Mouse (Mus musculus): ENCODE results near the gene Lpin2. TPM values are rescaled to one million over a fixed set of nuclear protein-coding genes. Genes with fewer than 3 reads are reported as not detected.
A peak's percentile ranks its signal among the peaks of the same experiment; 100 is the strongest.

Gene Lpin2
- polyA plus RNA-seq, 1 experiment from 2014 or later = 39.9 TPM

DNA sequence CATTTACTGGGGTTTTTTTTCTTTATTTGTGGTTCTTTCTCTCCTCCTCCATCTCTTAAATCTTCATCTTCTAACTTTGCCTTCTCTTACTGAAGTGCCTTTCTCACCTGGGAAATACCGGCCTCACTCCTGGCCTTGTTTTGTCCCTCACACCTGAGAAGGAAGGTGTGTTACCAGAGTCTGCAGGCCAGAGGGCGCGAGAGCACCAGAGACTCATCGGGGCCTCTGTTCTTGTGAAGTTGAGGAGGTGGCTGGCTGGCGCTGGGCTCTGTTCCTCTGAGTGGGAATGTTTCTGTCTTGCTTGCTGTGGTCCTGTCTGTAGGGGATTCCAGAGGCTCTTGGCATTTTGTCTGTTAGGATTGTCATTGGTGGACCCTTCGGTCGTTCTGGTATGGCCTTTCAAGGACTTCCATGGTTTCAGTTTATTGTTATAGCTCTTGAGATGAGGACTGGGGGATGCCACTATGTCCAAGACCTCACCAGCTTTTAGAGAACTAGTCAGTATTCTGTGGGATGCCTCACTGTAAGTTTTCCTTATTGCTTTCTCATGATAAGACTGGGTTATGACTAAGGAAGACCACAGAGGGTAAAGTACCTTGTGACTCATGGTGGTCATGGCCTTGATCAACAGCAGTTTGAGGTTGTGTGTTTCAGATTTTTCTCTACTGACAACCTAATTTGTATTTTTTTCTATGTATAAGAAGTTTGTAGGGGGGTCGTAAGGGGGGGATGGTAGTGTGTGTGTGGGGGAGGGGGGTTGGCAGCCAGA, 9.5 kb downstream of the Lpin2 start:
- H3K4me2 ChIP-seq = no peak overlapping the region
- H3K27ac ChIP-seq (ENCODE audit: low read depth) = no peak overlapping the region
- peaks cover 16% of the 10 kb centered on the region for H3K4me1 ChIP-seq (ENCODE audit: insufficient read depth)
- H3K27me3 ChIP-seq (ENCODE audit: insufficient read depth, low read length) = no peaks in the 10 kb centered on the region
- H3K4me3 ChIP-seq (ENCODE audit: low read depth, low read length) = no peak overlapping the region
- H3K9ac ChIP-seq = no peak overlapping the region
- no peaks in the 10 kb centered on the region for H3K36me3 ChIP-seq (ENCODE audit: insufficient read depth)
- WGBS = 75% methylated on average over 8 of the region's 8 CpGs
- ATAC-seq (ENCODE audit: insufficient read depth) (no peak), DNase-seq (no peak)
- 0 out of 2 replicates have a peak, but pooled peaks have one; percentile 8 for TF ChIP-seq CTCF (IDR thresholded peaks at IDR 0.05; ENCODE audit: low read depth)
- H3K9me3 ChIP-seq (ENCODE audit: low read depth, low read length) = peaks cover 2% of the 10 kb centered on the region; the same call in 1 of the 2 replicates

- Histone ChIP-seq H3K9ac (no peak overlapping the region), H3K4me1 (ENCODE audit: insufficient read depth) (peaks cover 13% of the 10 kb centered on the region), H3K27me3 (ENCODE audit: insufficient read depth, low read length) (no peaks in the 10 kb centered on the region), H3K36me3 (ENCODE audit: insufficient read depth) (no peaks in the 10 kb centered on the region), H3K9me3 (ENCODE audit: low read depth, low read length) (peaks cover 2% of the 10 kb centered on the region; the same call in 1 of the 2 replicates), H3K27ac (ENCODE audit: low read depth) (no peak overlapping the region), H3K4me2 (no peak overlapping the region), H3K4me3 (ENCODE audit: low read depth, low read length) (no peak overlapping the region)
- ATAC-seq (ENCODE audit: insufficient read depth) (no peak), DNase-seq (no peak)
- TF ChIP-seq CTCF (IDR thresholded peaks at IDR 0.05; ENCODE audit: low read depth) = no peak
- WGBS = 81% methylated on average over 1 of the region's 1 CpGs
Measured at GRCm38 (mm10) chr17:71193019-71193418, 10.7 kb downstream of the Lpin2 start.

GRCm38 (mm10) chr17:71193485-71193884, 11.1 kb downstream of the Lpin2 start:
- Histone ChIP-seq H3K9me3 (ENCODE audit: low read depth, low read length) (peaks cover 2% of the 10 kb centered on the region; the same call in 1 of the 2 replicates), H3K4me1 (ENCODE audit: insufficient read depth) (peaks cover 12% of the 10 kb centered on the region), H3K9ac (no peak overlapping the region), H3K4me3 (ENCODE audit: low read depth, low read length) (no peak overlapping the region), H3K27me3 (ENCODE audit: insufficient read depth, low read length) (no peaks in the 10 kb centered on the region), H3K27ac (ENCODE audit: low read depth) (no peak overlapping the region), H3K36me3 (ENCODE audit: insufficient read depth) (no peaks in the 10 kb centered on the region), H3K4me2 (no peak overlapping the region)
- no peak for TF ChIP-seq CTCF (IDR thresholded peaks at IDR 0.05; ENCODE audit: low read depth)
- ATAC-seq (ENCODE audit: insufficient read depth) = no peak
- DNase-seq = no peak
- WGBS = 56% methylated on average over 1 of the region's 1 CpGs

DNA sequence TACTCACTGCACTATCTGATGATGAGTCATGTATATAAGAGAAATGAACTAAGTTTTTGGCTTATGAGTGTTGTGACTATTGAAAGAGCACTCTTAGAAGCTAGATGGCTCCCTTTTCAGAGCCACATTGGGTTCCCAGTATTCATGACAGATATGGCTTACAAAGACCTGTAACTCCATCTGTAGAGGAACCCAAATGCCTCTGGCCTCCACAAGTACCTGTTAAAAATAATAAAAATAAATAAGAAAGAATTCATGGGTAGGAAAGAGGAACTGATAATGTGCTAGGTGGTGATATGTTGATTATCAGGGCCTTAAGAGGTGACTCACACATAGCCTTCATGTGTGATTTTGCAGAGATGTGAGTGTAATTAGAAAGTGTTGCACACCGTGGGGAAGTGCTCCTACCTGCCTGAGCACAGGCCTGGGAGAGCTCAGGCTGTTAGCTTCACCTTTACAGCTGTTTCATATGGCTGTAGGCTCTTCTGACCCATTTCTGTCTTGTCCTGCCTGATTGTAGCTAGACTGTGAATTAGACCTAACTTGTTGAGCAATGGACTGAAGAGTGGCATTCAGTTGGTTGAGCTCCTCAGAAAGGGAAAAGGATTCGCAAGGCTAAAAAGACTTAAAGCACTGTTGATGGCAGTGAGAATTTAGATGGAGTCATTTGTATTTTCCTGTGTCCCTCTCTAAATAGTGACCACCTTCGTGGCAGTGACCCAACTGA, 12.7 kb downstream of the Lpin2 start:
- peak overlapping the region; percentile 54 for H3K4me2 ChIP-seq
- H3K4me1 ChIP-seq (ENCODE audit: insufficient read depth) = peaks cover 8% of the 10 kb centered on the region
- no peaks in the 10 kb centered on the region for H3K27me3 ChIP-seq (ENCODE audit: insufficient read depth, low read length)
- ATAC-seq (ENCODE audit: insufficient read depth) (no peak), DNase-seq (no peak)
- no peak overlapping the region for H3K4me3 ChIP-seq (ENCODE audit: low read depth, low read length)
- peaks cover 2% of the 10 kb centered on the region; the same call in 1 of the 2 replicates for H3K9me3 ChIP-seq (ENCODE audit: low read depth, low read length)
- no peak overlapping the region for H3K27ac ChIP-seq (ENCODE audit: low read depth)
- no peaks in the 10 kb centered on the region for H3K36me3 ChIP-seq (ENCODE audit: insufficient read depth)
- WGBS = 61% methylated on average over 3 of the region's 3 CpGs
- no peak for TF ChIP-seq CTCF (IDR thresholded peaks at IDR 0.05; ENCODE audit: low read depth)
- H3K9ac ChIP-seq = no peak overlapping the region

- no peaks in the 10 kb centered on the region for H3K27me3 ChIP-seq (ENCODE audit: insufficient read depth, low read length)
- 29% methylated on average over 10 of the region's 10 CpGs for WGBS
- ATAC-seq (ENCODE audit: insufficient read depth) (peak; percentile 58), DNase-seq (peak; percentile 84)
- H3K9ac ChIP-seq = 0 out of 2 replicates have a peak overlapping the region, but pooled peaks have one; percentile 3
- no peaks in the 10 kb centered on the region for H3K36me3 ChIP-seq (ENCODE audit: insufficient read depth)
- peak; percentile 64 for TF ChIP-seq CTCF (IDR thresholded peaks at IDR 0.05; ENCODE audit: low read depth)
- peak overlapping the region; percentile 54 for H3K4me2 ChIP-seq
- H3K4me1 ChIP-seq (ENCODE audit: insufficient read depth) = peaks cover 8% of the 10 kb centered on the region
- H3K27ac ChIP-seq (ENCODE audit: low read depth) = no peak overlapping the region
- no peak overlapping the region for H3K4me3 ChIP-seq (ENCODE audit: low read depth, low read length)
- peaks cover 2% of the 10 kb centered on the region; the same call in 1 of the 2 replicates for H3K9me3 ChIP-seq (ENCODE audit: low read depth, low read length)
Measured at GRCm38 (mm10) chr17:71195633-71196391, 13.5 kb downstream of the Lpin2 start.

DNA sequence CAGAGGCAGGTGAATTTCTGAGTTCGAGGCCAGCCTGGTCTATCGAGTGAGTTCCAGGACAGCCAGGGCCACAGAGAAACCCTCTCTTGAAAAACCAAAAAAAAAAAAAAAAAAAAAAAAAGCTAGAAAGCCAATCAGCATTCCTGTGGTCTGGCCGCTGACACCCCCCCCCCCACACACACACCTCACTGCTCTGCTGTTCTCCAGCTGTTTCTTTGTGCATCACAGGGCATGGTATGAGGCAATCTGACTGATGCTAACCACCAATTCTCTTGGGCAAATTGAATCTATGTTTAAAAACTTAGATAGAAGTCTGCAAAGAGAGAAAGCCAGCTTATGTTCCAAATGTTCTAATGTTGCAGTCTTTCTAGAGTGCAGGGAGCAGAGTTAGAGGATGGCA, 14.1 kb downstream of the Lpin2 start:
- WGBS = 65% methylated on average over 3 of the region's 3 CpGs
- no peak overlapping the region for H3K4me3 ChIP-seq (ENCODE audit: low read depth, low read length)
- H3K9ac ChIP-seq = no peak overlapping the region
- H3K4me1 ChIP-seq (ENCODE audit: insufficient read depth) = peaks cover 8% of the 10 kb centered on the region
- H3K27me3 ChIP-seq (ENCODE audit: insufficient read depth, low read length) = no peaks in the 10 kb centered on the region
- no peak for TF ChIP-seq CTCF (IDR thresholded peaks at IDR 0.05; ENCODE audit: low read depth)
- DNase-seq (no peak), ATAC-seq (ENCODE audit: insufficient read depth) (no peak)
- H3K36me3 ChIP-seq (ENCODE audit: insufficient read depth) = no peaks in the 10 kb centered on the region
- H3K27ac ChIP-seq (ENCODE audit: low read depth) = no peak overlapping the region
- H3K9me3 ChIP-seq (ENCODE audit: low read depth, low read length) = peaks cover 2% of the 10 kb centered on the region; the same call in 1 of the 2 replicates
- no peak overlapping the region for H3K4me2 ChIP-seq

All from lung, embryonic 14.5 days (tissue).